Comparison of ENCODE assay signal across 9 mouse cellular contexts in the genomic region with DNA sequence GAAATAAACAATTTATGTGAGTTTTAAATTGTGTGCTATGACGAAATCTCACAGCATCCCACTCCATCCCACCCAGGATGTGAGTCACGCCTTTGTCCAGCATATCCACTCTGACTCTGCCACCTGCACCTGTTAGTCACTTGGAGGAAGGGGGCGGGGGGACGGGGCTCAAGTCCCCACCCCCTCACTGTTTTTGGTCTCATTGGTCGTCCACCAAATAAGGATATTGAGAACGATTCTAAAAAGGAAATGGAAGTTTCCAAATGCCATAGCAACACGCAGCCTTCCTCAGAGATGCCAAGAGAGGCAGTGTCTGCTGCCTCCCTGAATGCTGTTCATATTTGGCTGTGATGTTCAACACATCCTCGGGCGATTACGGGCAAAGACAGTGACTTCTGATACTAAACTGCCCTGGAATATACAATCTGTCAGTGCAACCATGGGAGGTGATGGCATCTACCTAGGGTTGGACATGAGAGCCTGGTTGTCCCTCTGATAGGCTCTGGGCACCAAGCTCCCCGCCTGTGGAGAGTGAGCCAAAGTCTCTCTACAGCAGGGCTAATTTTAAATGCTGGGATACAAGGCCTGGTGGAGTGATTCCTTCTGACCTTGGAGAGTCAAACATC. TPM values are rescaled to one million over a fixed set of nuclear protein-coding genes. Genes with fewer than 3 reads are reported as not detected.
A peak's percentile ranks its signal among the peaks of the same experiment; 100 is the strongest.
DNase-seq lines count a peak whose midpoint lies in the region; ATAC-seq and TF ChIP-seq lines count a peak whose summit lies in the region.
"Had no signal": no experiment of that assay in that cellular context is flagged by ENCODE, and none has a peak within 500 bp of the region (broad histone marks: within the 10 kb centered on the region; RNA-seq: fewer than 3 reads in every experiment).

No protein-coding gene starts in this region.

- no peak overlapping the region for H3K9ac ChIP-seq in midbrain, embryonic 11.5 days (ENCODE audit: low read length)
- no peak overlapping the region; the same call in 1 of the 2 replicates for H3K9ac ChIP-seq in midbrain, postnatal 0 days (replicated peaks; ENCODE audit: low read length, poor library complexity, severe bottlenecking)

- 90% methylated on average over 11 of the region's 11 CpGs for WGBS in midbrain, embryonic 11.5 days
- WGBS in midbrain, postnatal 0 days = 89% methylated on average over 11 of the region's 11 CpGs

- peak; percentile 6 for DNase-seq in midbrain, embryonic 11.5 days (ENCODE audit: low spot score, missing footprints)
- no peak for DNase-seq in midbrain, postnatal 0 days (ENCODE audit: low spot score)
- peak; percentile 29 to 30 for DNase-seq in layer of hippocampus, postnatal 10 days (ENCODE audit: low spot score in 2 of 2)
- no peak for DNase-seq in thymus, postnatal 0 days (ENCODE audit: low spot score)
- DNase-seq in adrenal gland, postnatal 36 days = no peak
- no peak for DNase-seq in kidney, adult 18-20 months
- DNase-seq: thymus, adult 18-20 months had no signal

- no peaks in the 10 kb centered on the region for H3K27me3 ChIP-seq in midbrain, embryonic 11.5 days (ENCODE audit: control insufficient read depth, insufficient read depth, low read length)
- H3K27me3 ChIP-seq in midbrain, postnatal 0 days (ENCODE audit: insufficient read depth, low read length) = no peaks in the 10 kb centered on the region

- ATAC-seq in midbrain, embryonic 11.5 days (ENCODE audit: low FRiP score) = no peak
- no peak for ATAC-seq in midbrain, postnatal 0 days (ENCODE audit: low FRiP score)
- ATAC-seq in granulocyte monocyte progenitor cell, adult 5-6 weeks (replicated peaks; ENCODE audit: poor library complexity, severe bottlenecking) = peak; percentile 49
- no peak for ATAC-seq in erythroblast, adult 5-6 weeks (replicated peaks; ENCODE audit: low FRiP score, poor library complexity, severe bottlenecking)

- peaks cover 3% of the 10 kb centered on the region; the same call in 1 of the 2 replicates for H3K4me1 ChIP-seq in midbrain, embryonic 11.5 days (ENCODE audit: control insufficient read depth, insufficient read depth, low read length)
- no peaks in the 10 kb centered on the region for H3K4me1 ChIP-seq in midbrain, postnatal 0 days (ENCODE audit: insufficient read depth, low read length)

- TF ChIP-seq CTCF in midbrain, postnatal 0 days (IDR thresholded peaks at IDR 0.05) = no peak

- no peak overlapping the region for H3K4me3 ChIP-seq in midbrain, embryonic 11.5 days (ENCODE audit: low read depth, low read length)
- no peak overlapping the region for H3K4me3 ChIP-seq in midbrain, postnatal 0 days (ENCODE audit: low read depth, low read length)

- H3K4me2 ChIP-seq in midbrain, embryonic 11.5 days = no peak overlapping the region
- no peak overlapping the region for H3K4me2 ChIP-seq in midbrain, postnatal 0 days (ENCODE audit: low read depth, low read length, poor library complexity, severe bottlenecking)

- no peaks in the 10 kb centered on the region for H3K36me3 ChIP-seq in midbrain, embryonic 11.5 days (ENCODE audit: control insufficient read depth, insufficient read depth, low read length)
- H3K36me3 ChIP-seq in midbrain, postnatal 0 days (ENCODE audit: insufficient read depth, low read length) = no peaks in the 10 kb centered on the region

- no peak overlapping the region for H3K27ac ChIP-seq in midbrain, embryonic 11.5 days (ENCODE audit: low read depth, low read length)
- no peak overlapping the region for H3K27ac ChIP-seq in midbrain, postnatal 0 days (ENCODE audit: low read depth, low read length)

- no peaks in the 10 kb centered on the region for H3K9me3 ChIP-seq in midbrain, embryonic 11.5 days (ENCODE audit: control insufficient read depth, low read length)
- no peaks in the 10 kb centered on the region for H3K9me3 ChIP-seq in midbrain, postnatal 0 days (ENCODE audit: low read length)

RNA-seq across cellular contexts. Expression of a gene that starts 41.7 kb away (rescaled TPM):
- polyA plus RNA-seq in midbrain, embryonic 11.5 days (2014; fragmentation: Nextera tagmentation; extraction: Ambion mirVana) = 0.53 and 0.77 TPM in 2 replicates
- total RNA-seq in midbrain, postnatal 0 days (2014; rRNA removed) = 21.1 and 22.4 TPM in 2 replicates
- polyA plus RNA-seq in midbrain, postnatal 0 days (2015; fragmentation: Nextera tagmentation; extraction: Ambion mirVana) = 2.0 and 2.4 TPM in 2 replicates
- 13.2 and 13.9 TPM in 2 replicates for total RNA-seq in granulocyte monocyte progenitor cell, adult 5-6 weeks (2014; fragmentation: Nextera tagmentation)
- 7.5 and 7.8 TPM in 2 replicates for total RNA-seq in granulocyte monocyte progenitor cell, adult 5-6 weeks (2017)
- 10 to 100 TPM; 42.2 to 42.8 TPM for total RNA-seq in layer of hippocampus, postnatal 10 days (2021)
- 1.1 and 1.8 TPM in 2 replicates for polyA plus RNA-seq in thymus, postnatal 0 days (2015; fragmentation: Nextera tagmentation; extraction: Ambion mirVana)
- 0.63 and 1.3 TPM in 2 replicates for total RNA-seq in erythroblast, adult 5-6 weeks (2015; ENCODE audit: low replicate concordance)
- 0.84 and 2.3 TPM in 2 replicates for total RNA-seq in erythroblast, adult 5-6 weeks (2017; ENCODE audit: low replicate concordance)
- 10 to 100 TPM; 10.6 to 14.0 TPM for total RNA-seq in adrenal gland, postnatal 36 days (2021)

Comparison
In these comparisons a context has a peak if more than half of its experiments do, and no peak if none do; other contexts are left out.
1. DNase-seq: peak in midbrain, embryonic 11.5 days (single experiment) and layer of hippocampus, postnatal 10 days (2 of 2); none in midbrain, postnatal 0 days (single experiment), thymus, postnatal 0 days (single experiment), adrenal gland, postnatal 36 days (0 of 2) and kidney, adult 18-20 months (single experiment).